Mouse (Mus musculus) c-Kit-positive CD71-positive TER-119-negative erythroid progenitor cells, embryonic 14.5 days (primary cell): Measurements from ENCODE around the gene Sectm1a.
"Not testable (repeated sequence)": the region's sequence is repeated elsewhere in the genome, so short reads cannot be mapped to it uniquely, and the experiment has no call there.

ENCODE experiments used
- DNase-seq: peaks from one replicate; pipeline ENCODE4 v3.0.0-alpha.2; 2013; ENCODE audit warnings: low read depth

The Sectm1a gene

GRCm38 (mm10) chr11:121081120-121081519 lies at the start of gene Sectm1a:
Gene Sectm1a, minus strand, starts transcription at chr11:121081220.
- no peak for DNase-seq

GRCm38 (mm10) chr11:121129616-121130015 lies 48.6 kb upstream of the Sectm1a start:
- no peak for DNase-seq

- DNase-seq: no peak
These were observed 46.4 kb upstream of the Sectm1a start for GRCm38 (mm10) chr11:121127441-121127840.

GRCm38 (mm10) chr11:121126395-121126794 lies 45.4 kb upstream of the Sectm1a start:
- DNase-seq: no peak

- no peak for DNase-seq
These were observed 44.6 kb upstream of the Sectm1a start for GRCm38 (mm10) chr11:121125522-121126172.

GRCm38 (mm10) chr11:121123438-121123837 lies 42.4 kb upstream of the Sectm1a start:
- DNase-seq: no peak

GRCm38 (mm10) chr11:121122024-121122670 lies 41.1 kb upstream of the Sectm1a start:
- DNase-seq: no peak

- DNase-seq: no peak
These were observed 40.1 kb upstream of the Sectm1a start for GRCm38 (mm10) chr11:121121151-121121550.

- DNase-seq: no peak
These were observed 37.6 kb upstream of the Sectm1a start, which contains the start of gene Tex19.2 for GRCm38 (mm10) chr11:121118577-121118976. Gene Tex19.2, minus strand, starts transcription at chr11:121118677.

- DNase-seq: no peak
These were observed 37.1 kb upstream of the Sectm1a start for GRCm38 (mm10) chr11:121118106-121118505.

- no peak for DNase-seq
These were observed 31.2 kb upstream of the Sectm1a start for GRCm38 (mm10) chr11:121112091-121112775.

- DNase-seq: no peak
These were observed 30.6 kb upstream of the Sectm1a start for GRCm38 (mm10) chr11:121111601-121112000.

GRCm38 (mm10) chr11:121111051-121111450 lies 30.0 kb upstream of the Sectm1a start:
- DNase-seq: no peak

- DNase-seq: no peak
These were observed 29.0 kb upstream of the Sectm1a start for GRCm38 (mm10) chr11:121109986-121110385.

- no peak for DNase-seq
These were observed 27.0 kb upstream of the Sectm1a start for GRCm38 (mm10) chr11:121108061-121108460.

- not testable (repeated sequence) for DNase-seq
These were observed 26.2 kb upstream of the Sectm1a start for GRCm38 (mm10) chr11:121107242-121107641.

GRCm38 (mm10) chr11:121101124-121101805 lies 20.2 kb upstream of the Sectm1a start:
- DNase-seq: no peak

- no peak for DNase-seq
These were observed 19.7 kb upstream of the Sectm1a start for GRCm38 (mm10) chr11:121100692-121101091.

- no peak for DNase-seq
These were observed 18.7 kb upstream of the Sectm1a start for GRCm38 (mm10) chr11:121099762-121100161.

- DNase-seq: no peak
These were observed 11.9 kb upstream of the Sectm1a start for GRCm38 (mm10) chr11:121092606-121093585.

- DNase-seq: no peak
These were observed 9.9 kb upstream of the Sectm1a start for GRCm38 (mm10) chr11:121090943-121091342.
